Mouse (Mus musculus): Measurements from ENCODE around the gene Mthfd1l.

Mthfd1l gene

DNA sequence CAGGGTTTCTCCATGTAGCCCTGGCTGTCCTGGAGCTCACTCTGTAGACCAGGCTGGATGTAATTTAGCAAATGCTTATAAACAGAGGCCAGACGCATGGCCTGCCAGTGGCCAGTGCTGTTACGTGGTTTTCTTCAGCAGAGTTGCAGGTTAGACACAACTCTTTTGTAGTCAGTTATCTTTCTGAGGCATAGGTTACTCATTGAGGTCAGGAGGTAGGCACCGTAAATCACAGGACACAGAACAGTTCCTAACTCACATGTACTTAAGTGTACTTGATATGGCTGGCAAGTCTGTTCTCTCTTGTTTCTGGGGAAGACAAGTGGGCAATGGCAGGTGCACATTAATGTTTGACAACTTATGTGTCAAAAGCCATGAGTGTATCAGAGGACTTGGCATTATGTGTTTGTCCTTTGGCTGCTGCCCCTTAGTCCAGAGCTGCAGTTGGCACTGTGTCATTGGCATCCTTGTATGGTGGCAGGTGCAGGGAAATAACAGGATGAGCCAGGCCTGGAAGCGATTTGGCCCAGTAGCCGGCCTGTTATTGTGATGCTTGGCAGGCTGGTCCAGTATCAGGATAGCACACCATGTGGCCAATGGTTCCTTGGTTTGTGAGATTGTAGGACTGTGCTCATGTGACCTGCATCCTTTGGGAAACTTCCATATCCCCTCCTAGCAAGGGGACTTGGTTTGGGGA lies 6.0 kb downstream of the Mthfd1l start:
- peak; percentile 92 to 95 for DNase-seq

DNA sequence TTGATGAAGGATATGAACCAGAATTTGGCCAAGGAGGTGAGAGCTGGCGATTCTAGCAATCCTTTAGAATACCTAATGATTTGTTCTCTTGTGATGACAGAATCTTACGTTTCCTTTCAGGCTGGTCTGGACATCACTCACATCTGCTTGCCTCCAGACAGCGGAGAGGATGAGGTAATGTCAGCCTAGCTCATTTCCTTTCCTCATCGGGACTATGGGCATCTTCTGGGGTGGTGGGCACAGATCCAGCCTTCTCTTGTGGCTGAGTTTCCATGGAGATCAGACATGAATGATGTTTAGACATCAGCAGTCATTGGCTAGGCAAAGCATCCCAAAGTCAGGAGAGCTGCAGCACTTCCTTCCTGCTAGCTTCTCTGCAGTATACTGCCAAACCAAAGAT lies 7.3 kb downstream of the Mthfd1l start:
- DNase-seq: peak in 1 of 2 experiments; percentile 16

DNA sequence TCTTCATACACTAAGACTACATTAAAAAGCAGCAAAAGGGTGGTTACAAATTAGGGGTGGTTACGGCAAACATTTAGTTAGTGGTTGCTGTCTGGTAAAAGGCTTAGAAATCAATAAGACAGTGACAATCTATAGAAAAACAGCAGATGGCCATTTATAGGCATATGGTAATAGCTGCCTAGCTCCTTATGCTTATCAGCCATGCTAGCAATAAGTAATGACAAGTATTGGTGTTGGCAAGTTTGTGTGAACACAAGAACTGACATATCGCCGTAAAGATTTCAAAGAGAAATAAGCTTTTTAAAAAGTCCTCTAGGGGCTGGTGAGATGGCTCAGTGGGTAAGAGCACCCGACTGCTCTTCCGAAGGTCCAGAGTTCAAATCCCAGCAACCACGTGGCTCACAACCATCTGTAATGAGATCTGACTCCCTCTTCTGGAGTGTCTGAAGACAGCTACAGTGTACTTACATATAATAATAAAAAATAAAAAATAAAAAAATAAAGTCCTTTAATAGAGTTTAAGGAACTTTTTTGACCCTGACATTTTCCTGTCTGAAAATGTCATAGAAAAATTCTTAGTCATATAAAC lies 17.5 kb downstream of the Mthfd1l start:
- no peak for DNase-seq

DNA sequence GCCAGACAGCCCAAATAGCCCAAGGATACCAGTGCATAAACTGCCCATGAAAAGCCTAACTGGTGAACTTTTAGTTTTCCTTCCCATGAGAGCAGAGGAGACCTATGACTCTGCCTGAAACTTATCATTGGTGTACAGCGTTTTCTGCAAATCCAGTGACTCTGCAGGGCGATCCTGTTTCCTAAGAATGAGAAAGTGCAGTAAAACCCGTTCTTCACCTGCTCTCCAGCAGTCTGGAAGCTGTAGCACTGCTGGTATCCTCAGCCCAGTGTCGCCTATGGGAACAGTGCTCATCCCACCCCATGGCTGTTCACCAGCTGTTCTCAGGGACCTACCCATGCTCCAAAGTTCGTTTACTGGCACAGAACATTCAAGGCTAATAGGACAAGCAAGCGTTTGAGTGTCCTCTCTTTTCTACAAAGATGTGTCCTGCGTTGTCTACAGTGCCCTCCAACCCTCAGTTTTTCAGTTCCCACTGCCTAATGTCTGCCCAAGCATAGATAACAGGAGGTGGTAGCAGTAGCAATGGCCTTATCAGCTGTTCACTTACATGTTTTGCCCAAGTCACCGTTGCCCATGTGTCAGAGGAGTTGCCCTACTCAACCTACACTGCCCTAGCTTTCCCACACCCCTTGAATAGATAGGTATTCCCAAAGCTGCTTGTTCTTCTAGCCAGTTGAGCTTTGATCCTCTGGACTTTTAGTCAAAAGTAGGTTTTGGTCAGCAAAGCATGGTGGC lies 20.6 kb downstream of the Mthfd1l start:
- DNase-seq: no peak

DNA sequence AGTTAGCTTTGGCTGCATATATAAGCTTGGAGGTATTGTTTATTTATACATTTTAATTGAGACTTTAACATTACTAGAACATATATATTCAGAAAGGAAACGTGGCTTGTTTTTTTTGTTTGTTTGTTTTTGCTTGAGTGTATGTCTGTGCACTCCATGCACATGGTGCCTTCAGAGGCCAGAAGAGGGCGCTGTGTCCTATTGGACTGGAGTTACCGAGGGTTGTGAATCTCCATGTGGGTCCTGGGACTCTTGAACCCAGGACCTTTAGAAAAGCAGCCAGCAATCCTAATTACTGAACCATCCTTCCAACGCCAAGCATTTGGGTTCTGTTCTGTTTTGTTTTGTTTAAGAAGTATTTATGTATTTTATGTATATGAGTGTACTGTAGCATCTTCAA lies 22.4 kb downstream of the Mthfd1l start:
- no peak for DNase-seq

DNA sequence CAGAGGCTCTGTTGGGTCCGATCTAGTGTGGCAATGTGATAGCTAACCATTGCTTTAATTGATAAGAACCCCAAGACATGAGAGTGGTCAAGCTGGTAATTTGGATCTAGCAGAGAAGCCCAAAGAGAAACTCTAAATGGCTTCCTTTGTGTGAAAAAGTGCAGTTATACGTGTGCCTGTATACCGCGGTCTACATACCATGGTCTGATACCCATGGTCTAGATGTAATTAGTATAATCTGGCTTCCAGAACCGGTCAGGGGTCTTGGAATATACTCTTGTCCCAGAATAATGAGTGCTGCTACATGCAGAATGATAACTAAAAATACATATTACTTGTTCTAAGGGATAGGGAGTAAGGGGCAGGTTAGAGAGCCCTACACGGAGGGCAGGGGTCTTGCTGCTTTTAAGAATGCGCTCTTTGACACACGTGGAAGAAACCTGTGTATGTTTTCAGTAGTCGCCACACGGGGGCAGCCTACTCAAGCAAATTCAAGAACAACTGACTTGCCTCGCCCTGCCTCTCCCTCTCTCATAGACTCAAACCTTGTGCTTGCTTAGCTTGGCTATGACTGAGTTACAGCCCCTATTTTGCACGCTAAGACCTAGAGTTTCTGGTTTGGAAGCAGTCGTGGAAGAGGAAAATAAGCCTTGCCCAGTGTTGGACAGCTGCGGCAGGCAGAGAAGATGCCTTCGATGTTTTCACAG lies 23.4 kb downstream of the Mthfd1l start:
- DNase-seq: peak; percentile 70 to 72

DNA sequence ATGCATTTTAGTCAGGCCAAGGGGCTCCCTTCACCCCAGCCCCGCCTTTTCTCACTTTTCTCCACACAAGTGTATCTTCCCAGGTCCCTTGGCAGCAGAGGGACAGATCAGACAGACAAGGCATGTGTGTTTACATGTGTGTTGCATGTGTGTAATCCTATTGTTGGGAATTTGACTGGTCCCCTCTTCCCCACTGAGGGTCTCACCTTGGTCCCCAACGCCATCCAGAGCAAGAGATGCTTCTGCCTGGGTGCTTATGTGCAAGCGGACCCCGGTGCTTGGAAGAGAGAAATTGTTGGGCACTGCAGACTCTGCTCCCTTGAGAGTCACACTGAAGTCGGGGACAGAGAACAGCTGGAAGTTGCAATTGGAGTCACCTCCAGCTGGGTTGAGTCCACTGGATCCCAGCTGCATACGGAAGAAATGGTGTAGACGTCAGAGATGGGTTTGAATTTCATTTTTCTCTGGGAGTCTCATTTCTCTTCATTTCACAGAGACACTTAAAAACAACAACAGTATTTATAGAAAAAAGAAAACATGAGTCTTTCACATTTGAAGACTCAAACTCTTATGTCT lies 25.0 kb downstream of the Mthfd1l start:
- no peak for DNase-seq

DNA sequence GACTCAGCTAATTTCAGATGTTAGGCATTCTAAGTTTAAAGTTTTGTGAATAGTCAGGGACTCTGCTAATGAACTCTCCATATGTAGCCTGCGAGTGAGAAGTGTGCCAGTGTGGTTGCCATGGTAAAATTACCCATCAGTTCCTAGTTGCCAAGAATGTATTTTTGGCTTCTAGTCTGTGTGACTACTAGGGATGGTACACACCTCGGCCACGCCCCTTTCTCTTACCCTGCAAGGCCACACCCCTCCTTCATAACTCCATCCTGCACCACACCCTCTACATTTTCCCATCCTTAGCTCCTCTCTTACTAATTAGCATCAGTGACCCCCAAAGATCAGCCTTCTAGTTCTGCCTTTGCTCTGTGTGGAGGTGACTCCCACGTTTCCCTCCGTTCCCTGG lies 29.8 kb downstream of the Mthfd1l start:
- no peak for DNase-seq

DNA sequence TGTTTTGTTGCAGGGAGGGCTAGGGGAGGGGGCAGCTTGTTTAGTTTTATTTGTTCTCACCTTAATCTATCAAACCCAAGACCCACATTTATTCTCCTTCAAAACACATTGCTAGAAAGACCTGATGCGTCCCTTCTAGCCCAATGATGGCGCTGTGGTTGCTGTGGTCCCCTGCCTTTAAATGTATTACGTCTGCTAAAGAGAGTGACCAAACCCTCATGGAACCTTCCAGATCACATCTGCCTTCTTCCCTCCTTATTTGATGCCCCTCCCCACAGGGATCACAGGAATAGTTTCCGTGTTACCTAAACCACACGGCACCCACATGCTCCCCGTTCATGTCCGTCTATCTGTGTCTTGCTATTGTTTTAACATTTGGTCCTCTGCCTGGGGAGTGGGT lies 32.3 kb downstream of the Mthfd1l start:
- DNase-seq: no peak

DNA sequence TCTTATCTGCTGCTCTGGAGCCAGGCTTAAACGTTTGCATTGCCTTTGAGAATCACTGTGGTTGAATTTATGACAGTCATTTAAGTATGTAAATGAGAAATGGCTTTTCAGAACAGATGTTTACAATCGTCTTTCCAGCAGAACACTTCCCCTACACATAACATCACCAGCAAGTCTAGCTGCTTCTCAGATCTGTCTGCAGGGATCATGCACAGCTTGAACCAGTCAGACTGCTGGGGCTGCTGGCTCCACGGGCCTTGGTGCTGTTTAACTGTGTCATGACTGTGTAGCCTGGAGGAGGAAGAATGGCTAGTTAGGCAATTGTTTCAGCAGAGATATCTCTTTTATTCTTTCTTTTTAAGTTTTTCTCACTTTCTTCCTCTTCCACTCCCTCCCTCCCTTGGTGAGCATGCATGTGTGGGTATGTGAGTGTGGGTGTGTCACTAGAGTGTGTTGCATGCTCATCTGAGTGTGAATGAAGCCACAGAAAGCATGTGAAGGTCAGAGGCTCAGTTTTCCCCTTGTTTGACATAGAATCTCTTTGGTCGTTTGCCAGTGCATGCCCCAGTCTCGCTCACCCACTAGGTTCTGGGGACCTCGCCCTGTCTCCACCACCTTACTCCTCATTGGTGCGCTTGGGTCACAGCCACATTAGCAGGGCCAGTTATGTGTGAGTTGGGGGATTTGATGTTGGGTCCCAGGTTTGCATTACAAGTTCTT lies 33.5 kb downstream of the Mthfd1l start:
- DNase-seq: no peak

DNA sequence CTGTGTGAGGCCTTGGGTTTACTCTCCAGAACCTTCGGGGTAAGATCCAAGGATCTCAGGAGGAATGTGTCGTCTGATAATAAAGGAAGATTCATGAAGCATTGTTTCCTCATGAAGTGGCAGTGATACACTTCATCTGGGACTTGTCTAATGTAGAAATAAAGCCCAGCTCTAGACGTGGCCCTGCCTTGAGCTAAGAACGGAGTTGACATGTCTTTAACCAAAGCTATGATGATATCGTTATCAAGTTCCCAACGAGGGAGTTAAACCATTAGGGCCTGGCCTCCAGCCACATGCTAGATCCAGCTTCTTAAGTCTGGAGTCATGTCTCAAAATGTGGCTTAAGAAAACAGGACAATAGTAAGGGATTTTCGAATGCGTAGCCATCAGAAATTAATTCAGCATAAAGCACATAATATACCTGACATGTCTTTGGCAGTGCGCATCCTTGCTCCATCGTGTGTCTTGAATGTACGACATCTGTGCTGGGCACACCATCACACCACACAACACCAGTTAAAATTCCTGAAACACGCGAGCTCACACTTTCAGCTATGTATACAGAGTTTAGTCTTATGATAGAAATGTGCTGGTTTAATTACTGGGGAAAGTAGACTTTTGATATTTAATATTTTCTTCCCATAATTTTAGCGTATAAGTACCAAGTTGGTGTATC lies 49.8 kb downstream of the Mthfd1l start:
- no peak for DNase-seq

DNA sequence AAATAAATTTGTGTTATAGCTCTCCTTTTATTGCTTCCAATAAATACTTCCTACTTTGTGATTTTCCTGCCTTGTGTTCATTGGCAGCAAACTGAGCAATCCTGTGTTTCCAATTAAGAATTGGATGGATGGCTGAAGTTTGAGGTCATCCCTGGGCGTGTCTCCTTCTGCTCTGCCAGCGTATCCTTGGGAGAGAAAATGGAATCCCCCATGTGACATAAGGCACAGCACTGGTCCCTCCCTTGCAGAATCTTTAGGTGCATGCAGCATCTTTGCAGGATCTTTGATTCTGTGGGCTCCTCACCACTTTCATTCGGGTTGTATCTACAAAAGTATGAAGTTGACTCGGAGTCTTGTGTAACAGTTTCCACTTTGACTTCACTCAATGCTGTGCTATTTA lies 53.7 kb downstream of the Mthfd1l start:
- DNase-seq: no peak

DNA sequence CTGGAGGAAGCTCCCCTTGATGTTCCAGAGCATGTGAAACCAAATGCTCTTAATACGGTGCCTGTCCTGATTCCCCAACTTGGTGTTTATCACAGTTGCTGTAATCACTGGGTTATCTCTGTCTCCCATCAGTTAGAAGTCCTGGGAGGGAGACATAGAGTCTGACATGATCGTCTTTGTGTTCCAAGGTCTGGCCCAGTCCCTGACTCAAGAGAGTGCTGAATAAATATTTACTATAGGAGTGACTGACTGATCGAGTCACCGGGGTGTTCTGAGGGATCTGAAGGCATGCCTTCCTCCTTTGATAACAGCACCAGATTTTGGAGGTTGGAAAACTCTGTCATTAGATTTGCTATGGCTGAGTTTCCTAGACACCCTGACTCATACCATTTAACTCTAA lies 54.5 kb downstream of the Mthfd1l start:
- no peak for DNase-seq

DNA sequence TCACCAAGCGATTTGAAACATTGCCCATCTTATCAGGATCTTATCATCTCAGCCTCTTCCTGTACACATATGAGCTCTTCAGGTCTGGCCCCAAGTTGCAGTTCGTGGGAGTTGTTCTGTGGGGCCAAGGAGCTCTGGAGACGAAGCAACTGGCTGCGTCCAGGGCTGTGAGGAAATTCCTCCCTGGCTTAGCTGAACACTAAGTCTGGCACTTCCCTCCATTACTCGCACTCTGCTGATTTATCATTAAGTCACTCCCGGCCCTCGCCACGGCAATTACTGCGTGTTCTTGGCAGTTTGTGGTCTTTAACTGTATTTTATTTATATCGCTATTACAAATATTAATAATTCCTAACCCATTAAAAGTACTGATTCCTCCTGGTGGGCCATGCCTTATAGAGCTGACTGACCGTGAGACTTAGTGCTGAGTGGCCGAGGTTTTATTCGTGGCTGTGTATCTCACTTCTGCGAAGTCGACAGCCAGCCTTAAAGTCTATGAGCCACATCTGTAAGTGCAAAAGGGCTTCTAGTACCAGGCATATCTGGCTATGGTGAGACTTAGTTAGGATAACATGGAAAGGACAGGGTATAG lies 56.0 kb downstream of the Mthfd1l start:
- no peak for DNase-seq

DNA sequence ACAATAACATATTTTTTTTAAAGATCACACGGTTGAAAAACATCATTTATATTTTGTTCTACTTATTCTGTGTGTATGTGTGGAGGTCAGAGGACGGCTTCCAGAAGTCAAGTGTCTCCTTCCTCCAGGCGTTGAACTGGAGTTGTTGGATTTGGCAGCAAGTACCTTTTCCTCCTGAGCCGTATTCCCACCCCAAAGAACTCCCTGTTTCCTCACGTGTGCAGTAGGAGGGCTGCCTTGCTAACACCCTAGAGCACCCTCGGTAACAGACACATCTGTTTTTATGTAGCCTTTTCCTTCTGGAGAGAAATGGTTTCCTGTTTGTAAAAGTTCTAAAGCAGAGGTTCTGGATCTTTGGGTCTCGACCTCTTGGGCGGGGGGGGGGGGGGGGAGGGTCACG lies 60.8 kb downstream of the Mthfd1l start:
- no peak for DNase-seq

DNA sequence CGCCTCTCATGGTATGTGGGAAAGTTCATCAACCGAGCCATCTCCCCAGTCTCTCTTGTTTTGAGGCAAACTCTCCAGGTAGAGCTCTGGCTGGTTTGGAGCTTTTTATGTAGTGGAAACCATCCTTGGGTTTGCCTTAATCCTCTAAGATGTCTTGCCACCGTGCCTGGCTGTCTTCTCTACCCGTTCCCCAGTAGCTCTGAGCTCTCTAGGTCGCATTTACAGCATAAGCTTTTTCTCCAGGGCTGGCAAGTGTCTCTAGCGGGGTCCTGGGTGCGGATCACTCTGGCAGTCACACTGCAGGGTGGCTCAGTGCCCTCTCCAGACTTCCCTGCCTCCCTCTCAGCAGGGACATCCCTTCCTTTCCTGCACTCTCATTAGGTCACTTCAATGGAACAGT lies 63.6 kb downstream of the Mthfd1l start:
- DNase-seq: no peak

DNA sequence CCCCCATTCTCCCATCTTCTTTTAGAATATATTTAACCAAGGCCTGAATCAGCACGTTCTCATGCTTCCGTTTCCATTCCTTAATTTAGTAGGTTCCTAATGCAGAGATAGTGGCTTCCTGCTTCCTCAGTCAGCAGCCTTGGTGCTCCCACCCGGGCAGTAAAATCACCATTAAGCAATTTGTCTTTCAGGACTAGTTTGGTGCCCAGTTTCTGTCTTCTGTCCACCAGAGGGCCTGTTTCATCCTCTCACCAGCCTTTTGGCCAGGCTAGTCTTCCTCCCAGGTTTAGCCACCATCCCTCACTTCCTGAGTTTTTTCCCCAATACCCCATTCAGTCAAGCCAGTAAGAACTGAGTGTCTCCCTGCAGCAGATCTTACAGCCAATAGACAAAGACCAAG lies 64.1 kb downstream of the Mthfd1l start:
- peak; percentile 21 to 35 for DNase-seq

DNA sequence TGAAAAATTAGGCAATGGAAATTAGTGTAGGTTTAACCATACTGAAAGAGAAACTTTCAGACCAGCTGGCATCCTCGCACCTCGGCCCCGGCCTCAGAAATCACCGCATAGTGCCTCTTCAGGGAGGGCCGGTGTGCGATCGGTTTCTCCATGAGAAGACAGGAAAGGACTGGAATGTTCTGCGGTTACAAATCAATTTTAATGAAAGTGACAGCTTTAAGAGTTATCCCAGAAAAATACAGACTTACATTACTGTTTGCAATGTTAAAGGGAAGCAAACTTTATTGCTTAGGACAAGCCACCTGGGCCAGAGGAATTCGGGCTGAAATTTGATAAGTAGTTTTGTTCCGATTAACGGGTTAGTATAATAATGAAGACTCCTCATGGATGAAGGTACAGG lies 65.7 kb downstream of the Mthfd1l start:
- DNase-seq: no peak

DNA sequence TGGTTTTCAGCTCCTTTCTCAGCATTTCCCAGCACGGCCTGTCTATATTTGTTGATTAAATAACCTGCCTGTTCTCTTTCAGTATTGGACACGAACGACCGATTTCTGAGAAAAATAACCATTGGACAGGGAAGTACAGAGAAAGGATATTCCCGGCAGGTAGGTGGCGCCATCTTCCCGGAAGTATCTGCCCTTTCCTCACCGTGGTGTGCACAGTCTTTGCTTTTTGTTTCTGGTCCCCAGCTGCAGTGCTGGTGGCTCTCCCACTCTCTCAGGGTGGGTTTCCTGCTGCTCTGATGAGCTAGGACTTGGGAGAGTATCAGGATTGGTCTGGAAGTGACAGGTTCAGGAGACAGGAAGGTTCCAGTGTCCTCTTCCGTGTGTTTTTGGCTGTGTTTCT lies 68.8 kb downstream of the Mthfd1l start:
- peak; percentile 71 for DNase-seq

DNA sequence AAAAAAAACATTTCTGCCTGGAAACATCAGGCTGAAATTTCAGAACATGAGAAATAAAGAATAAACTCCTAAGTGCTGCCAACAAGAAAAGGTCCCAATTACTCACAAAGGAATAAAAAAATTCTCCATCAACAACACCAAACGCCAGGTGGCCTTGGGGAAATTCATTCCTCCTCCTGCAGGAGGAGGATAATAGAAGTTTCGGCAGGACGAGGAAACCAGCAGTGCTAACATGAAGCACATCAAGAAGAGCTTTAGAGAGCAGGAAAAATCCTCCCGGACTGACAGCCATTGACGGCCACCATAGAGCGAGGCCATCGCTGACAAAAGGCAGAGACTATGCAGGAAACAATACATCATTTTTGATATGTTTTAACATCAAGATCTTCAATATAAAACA lies 71.5 kb downstream of the Mthfd1l start:
- DNase-seq: no peak

DNA sequence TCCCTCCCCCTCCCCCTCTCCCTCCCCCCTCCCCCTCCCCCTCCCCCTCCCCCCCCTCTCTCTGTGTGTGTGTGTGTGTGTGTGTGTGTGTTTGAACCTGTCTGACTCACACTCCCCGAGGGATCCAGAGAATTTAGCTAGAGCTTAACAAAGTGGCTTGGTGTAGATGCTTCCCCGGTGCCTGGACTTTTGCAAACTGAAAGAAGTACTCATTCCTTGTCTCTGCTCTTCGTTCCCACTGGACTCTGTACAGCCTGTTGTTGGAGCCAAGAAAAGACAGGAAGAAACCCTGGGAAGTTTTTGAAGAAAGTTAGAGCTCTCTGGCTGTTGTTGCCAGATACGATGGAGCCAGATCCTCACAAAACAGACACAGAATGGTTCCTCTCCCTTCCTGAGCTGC lies 73.6 kb downstream of the Mthfd1l start:
- no peak for DNase-seq

DNA sequence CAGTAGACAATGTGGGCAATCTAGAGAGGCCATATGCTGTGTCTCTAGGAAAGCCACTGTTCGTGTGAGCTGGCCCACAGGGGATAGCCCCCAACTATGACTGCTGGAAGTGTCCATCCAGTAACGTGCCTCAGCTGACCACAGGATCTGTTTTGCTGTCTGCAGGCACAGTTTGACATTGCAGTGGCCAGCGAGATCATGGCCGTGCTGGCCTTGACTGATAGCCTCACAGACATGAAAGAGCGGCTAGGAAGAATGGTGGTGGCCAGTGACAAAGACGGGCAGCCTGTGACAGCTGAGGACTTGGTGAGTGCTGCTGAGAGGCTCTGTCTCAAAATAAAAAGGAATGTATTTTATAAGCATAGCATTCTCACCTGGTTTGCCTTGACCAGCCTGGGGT lies 74.7 kb downstream of the Mthfd1l start:
- DNase-seq: no peak
